Mouse (Mus musculus) embryonic facial prominence, embryonic 10.5 days (tissue): Measurements from ENCODE around the gene Thsd7a. TPM values are rescaled to one million over a fixed set of nuclear protein-coding genes. Genes with fewer than 3 reads are reported as not detected.

Source experiments
- DNase-seq: peaks from one replicate; pipeline ENCODE4 v3.0.0-alpha.2; 2017; ENCODE audit warnings: low spot score
- H3K27ac ChIP-seq: fragments of 300-500 bp; sonication (generic); replicated peaks from 2 replicates; pipeline ENCODE4 v1.5.1; 2016; ENCODE audit warnings: mild to moderate bottlenecking
- H3K27me3 ChIP-seq: fragments of 300-500 bp; sonication (generic); replicated peaks from 2 replicates; pipeline ENCODE4 v1.6.1; 2016; ENCODE audit warnings: low read depth, mild to moderate bottlenecking; ENCODE audit not compliant: poor library complexity, severe bottlenecking
- H3K36me3 ChIP-seq: fragments of 300-500 bp; sonication (generic); replicated peaks from 2 replicates; pipeline ENCODE4 v1.6.1; 2016; ENCODE audit warnings: mild to moderate bottlenecking, moderate library complexity
- H3K4me1 ChIP-seq: fragments of 300-500 bp; sonication (generic); 2 replicates; pipeline ENCODE4 v1.6.1; 2016
- H3K4me3 ChIP-seq: fragments of 300-500 bp; sonication (generic); 2 replicates; pipeline ENCODE4 v1.5.1; 2016; ENCODE audit warnings: mild to moderate bottlenecking, moderate library complexity
- H3K9me3 ChIP-seq: fragments of 300-500 bp; sonication (generic); 2 replicates; pipeline ENCODE4 v1.6.1; 2016; ENCODE audit warnings: mild to moderate bottlenecking
- WGBS: fragments of 180-500 bp; shearing (Covaris S2); methylation state at CpG from one replicate; pipeline ENCODE4 v1.1.7; 2016; 5-methylcytosine and 5-hydroxymethylcytosine counted together
- polyA plus RNA-seq: library from polyadenylated mRNA; unstranded; fragments of >200 nt; fragmentation: Nextera tagmentation; extraction: Ambion mirVana; gene quantifications from 2 replicates; pipeline ENCODE4 v1.2.1, GENCODE M21; 2016

Gene Thsd7a
- polyA plus RNA-seq, 1 experiment from 2014 or later = 6.1 TPM

DNA sequence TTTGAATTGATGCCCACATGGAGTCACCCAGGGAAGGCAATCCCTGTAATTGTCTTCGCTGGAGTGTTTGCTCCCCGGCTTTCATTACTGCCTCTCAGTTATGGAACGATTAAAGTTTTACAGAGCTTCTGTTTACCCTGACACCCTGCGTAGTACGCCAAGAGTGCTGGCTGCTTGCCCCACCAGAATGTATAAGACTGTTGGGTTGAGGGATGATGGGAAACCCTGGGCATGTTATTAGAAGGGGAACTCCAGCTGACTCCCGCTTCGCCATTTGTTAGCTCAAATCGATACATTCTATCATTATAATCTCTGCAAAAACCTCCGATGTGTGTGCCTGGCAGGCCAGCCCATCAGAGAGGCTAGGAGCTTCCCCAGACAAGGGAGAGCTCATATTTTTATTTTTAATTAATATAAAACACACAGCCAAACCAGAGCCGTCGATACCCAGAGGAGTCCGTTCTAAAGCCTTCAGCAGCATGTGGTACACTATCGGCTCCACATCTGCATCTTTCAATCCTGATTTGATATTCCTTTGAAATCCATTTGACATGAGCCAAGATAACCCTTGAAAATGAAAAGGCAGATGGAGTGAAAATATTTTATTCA lies 142.5 kb downstream of the Thsd7a start:
- Histone ChIP-seq H3K36me3 (no peaks in the 10 kb centered on the region), H3K27ac (no peak overlapping the region), H3K9me3 (no peaks in the 10 kb centered on the region), H3K4me1 (no peaks in the 10 kb centered on the region), H3K27me3 (no peaks in the 10 kb centered on the region), H3K4me3 (no peak overlapping the region)
- no peak for DNase-seq
- WGBS = 95% methylated on average over 13 of the region's 13 CpGs

- Histone ChIP-seq H3K27ac (no peak overlapping the region), H3K36me3 (no peaks in the 10 kb centered on the region), H3K4me3 (no peak overlapping the region), H3K4me1 (no peaks in the 10 kb centered on the region), H3K27me3 (no peaks in the 10 kb centered on the region), H3K9me3 (no peaks in the 10 kb centered on the region)
- WGBS = 30% methylated on average over 2 of the region's 2 CpGs
- DNase-seq = no peak
These were observed 146.3 kb downstream of the Thsd7a start for GRCm38 (mm10) chr6:12602927-12603326.

DNA sequence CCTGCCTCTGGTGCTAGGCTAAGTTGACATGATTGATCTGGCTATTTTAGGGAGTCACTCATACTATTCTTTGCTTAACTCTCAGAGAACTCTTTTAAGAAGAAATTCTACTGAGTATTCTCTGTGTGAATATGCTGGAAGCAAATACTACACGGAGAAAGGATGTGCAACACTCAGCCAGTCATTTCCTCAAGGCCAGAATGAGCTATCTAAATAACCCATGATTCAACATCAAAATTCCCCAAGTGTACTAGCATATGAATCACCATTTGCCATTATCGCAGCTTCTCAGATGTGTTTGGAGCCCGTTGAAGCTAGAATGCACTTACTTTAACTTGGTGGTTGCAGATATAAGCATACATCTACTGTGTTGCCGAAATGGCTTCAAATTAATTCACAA lies 147.0 kb downstream of the Thsd7a start:
- Histone ChIP-seq H3K9me3 (no peaks in the 10 kb centered on the region), H3K4me1 (no peaks in the 10 kb centered on the region), H3K4me3 (no peak overlapping the region), H3K27ac (no peak overlapping the region), H3K27me3 (no peaks in the 10 kb centered on the region), H3K36me3 (no peaks in the 10 kb centered on the region)
- DNase-seq = no peak
- WGBS = 86% methylated on average over 4 of the region's 4 CpGs

- Histone ChIP-seq H3K36me3 (no peaks in the 10 kb centered on the region), H3K27me3 (no peaks in the 10 kb centered on the region)
- 87% methylated on average over 4 of the region's 4 CpGs for whole genome bisulfite sequencing
These were observed 164.8 kb downstream of the Thsd7a start for GRCm38 (mm10) chr6:12584456-12584855.

DNA sequence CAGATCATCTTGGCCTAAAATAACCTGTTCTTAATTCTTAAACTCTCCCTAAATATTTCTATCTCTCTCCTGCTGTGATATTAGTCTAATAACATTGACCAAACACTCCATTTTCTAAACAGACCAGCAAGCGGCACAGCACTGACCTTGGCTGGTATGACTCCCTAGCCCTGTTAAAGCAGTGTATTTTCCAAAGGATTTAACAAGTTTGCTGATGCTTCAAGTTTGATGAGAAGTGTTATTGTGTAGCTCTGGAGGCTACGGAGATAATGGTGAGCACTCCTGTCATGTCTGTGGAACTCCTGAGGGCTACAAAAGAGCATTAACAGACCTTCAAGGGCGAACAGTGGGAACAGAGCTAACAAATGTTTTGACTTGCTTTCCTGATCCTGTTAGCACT lies 168.1 kb downstream of the Thsd7a start:
- no peak for DNase-seq
- 62% methylated on average over 3 of the region's 3 CpGs for WGBS

More at GRCm38 (mm10) chr6:12584456-12584855, 164.8 kb downstream of the Thsd7a start:
- Histone ChIP-seq H3K27ac (no peak overlapping the region), H3K4me3 (no peak overlapping the region), H3K4me1 (no peaks in the 10 kb centered on the region), H3K9me3 (no peaks in the 10 kb centered on the region)
- no peak for DNase-seq

DNA sequence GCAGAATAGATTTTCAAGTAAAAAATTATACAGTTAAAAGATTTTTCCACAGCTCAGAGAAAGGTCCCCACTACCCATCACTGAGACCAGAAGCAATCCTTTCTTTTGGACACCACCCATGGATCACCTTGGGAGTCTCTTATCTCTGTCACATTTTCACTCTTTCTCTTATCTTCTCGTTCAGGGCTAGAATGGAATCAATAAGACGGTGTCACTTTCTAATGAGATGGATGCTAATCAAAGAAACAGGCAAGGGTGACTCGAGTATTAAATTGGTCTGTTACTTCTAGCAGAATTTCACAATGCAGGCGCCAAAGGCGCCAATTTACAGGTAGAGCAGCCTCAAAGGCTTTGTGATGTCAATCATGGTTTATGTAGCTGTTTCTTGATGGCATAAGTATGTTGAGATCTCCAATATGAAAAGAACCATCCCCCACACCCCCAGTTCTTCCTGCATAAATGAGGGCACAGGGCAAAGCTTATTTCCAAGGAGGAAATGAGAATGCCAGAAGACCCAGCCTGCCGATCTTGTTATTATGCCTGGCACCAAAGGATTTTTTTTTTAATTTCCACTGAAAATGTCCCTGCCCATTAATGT lies 173.5 kb downstream of the Thsd7a start:
- 76% methylated on average over 6 of the region's 6 CpGs for WGBS
- H3K9me3 ChIP-seq = no peaks in the 10 kb centered on the region

More for the DNA sequence above, 168.1 kb downstream of the Thsd7a start:
- H3K4me3 ChIP-seq = no peak overlapping the region
- no peaks in the 10 kb centered on the region for H3K27me3 ChIP-seq
- H3K27ac ChIP-seq = no peak overlapping the region
- no peaks in the 10 kb centered on the region for H3K36me3 ChIP-seq
- H3K9me3 ChIP-seq = no peaks in the 10 kb centered on the region
- no peaks in the 10 kb centered on the region for H3K4me1 ChIP-seq

GRCm38 (mm10) chr6:12572202-12572601 lies 177.0 kb downstream of the Thsd7a start:
- Histone ChIP-seq H3K36me3 (no peaks in the 10 kb centered on the region), H3K4me1 (no peaks in the 10 kb centered on the region), H3K27me3 (no peaks in the 10 kb centered on the region), H3K4me3 (no peak overlapping the region), H3K27ac (no peak overlapping the region), H3K9me3 (no peaks in the 10 kb centered on the region)
- DNase-seq = no peak
- WGBS = 85% methylated on average over 5 of the region's 5 CpGs

More for the DNA sequence above, 173.5 kb downstream of the Thsd7a start:
- Histone ChIP-seq H3K27ac (no peak overlapping the region), H3K36me3 (no peaks in the 10 kb centered on the region), H3K4me3 (no peak overlapping the region), H3K4me1 (no peaks in the 10 kb centered on the region), H3K27me3 (no peaks in the 10 kb centered on the region)
- DNase-seq = no peak

DNA sequence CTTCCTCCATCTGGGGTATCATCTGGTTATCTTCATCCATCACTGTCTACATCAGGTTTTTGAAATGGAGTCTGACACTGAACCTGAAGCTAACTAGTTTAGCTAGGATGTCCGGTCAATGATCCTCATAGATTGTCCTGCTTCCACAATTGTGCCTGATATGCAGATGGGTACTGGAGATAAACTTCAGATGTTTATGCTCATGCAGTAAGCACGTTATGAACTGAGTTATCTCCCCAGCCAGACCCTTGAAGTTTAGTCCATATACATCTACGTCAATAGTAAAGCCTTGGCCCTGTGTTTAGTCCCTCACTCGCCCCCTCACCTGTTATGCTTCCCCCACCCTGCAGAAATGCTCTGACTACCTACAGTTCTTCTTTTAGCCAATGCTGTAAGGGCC lies 184.1 kb downstream of the Thsd7a start:
- no peak for DNase-seq
- WGBS = 92% methylated on average over 4 of the region's 4 CpGs
- H3K4me1 ChIP-seq = no peaks in the 10 kb centered on the region

GRCm38 (mm10) chr6:12562336-12562735 lies 186.9 kb downstream of the Thsd7a start:
- no peak overlapping the region for H3K4me3 ChIP-seq
- no peaks in the 10 kb centered on the region for H3K9me3 ChIP-seq
- H3K27me3 ChIP-seq = no peaks in the 10 kb centered on the region
- 84% methylated on average over 3 of the region's 3 CpGs for WGBS
- no peaks in the 10 kb centered on the region for H3K4me1 ChIP-seq
- H3K27ac ChIP-seq = no peak overlapping the region
- no peak for DNase-seq
- H3K36me3 ChIP-seq = no peaks in the 10 kb centered on the region

More for the DNA sequence above, 184.1 kb downstream of the Thsd7a start:
- Histone ChIP-seq H3K36me3 (no peaks in the 10 kb centered on the region), H3K4me3 (no peak overlapping the region), H3K9me3 (no peaks in the 10 kb centered on the region), H3K27ac (no peak overlapping the region), H3K27me3 (no peaks in the 10 kb centered on the region)

GRCm38 (mm10) chr6:12560500-12560899 lies 188.7 kb downstream of the Thsd7a start:
- Histone ChIP-seq H3K27me3 (no peaks in the 10 kb centered on the region), H3K9me3 (no peaks in the 10 kb centered on the region), H3K27ac (no peak overlapping the region), H3K36me3 (no peaks in the 10 kb centered on the region), H3K4me1 (0 out of 2 replicates have a peak, but pooled peaks cover 3% of the 10 kb centered on the region), H3K4me3 (no peak overlapping the region)
- WGBS = 89% methylated on average over 2 of the region's 2 CpGs
- no peak for DNase-seq

- H3K4me1 ChIP-seq = 0 out of 2 replicates have a peak, but pooled peaks cover 3% of the 10 kb centered on the region
- DNase-seq = no peak
- H3K27ac ChIP-seq = no peak overlapping the region
- 0 out of 2 replicates have a peak, but pooled peaks cover 6% of the 10 kb centered on the region for H3K36me3 ChIP-seq
- 89% methylated on average over 32 of the region's 32 CpGs for WGBS
- H3K9me3 ChIP-seq = no peaks in the 10 kb centered on the region
- no peak overlapping the region for H3K4me3 ChIP-seq
- no peaks in the 10 kb centered on the region for H3K27me3 ChIP-seq
These were observed 193.8 kb downstream of the Thsd7a start for GRCm38 (mm10) chr6:12555114-12556099.

GRCm38 (mm10) chr6:12551176-12551575 lies 198.0 kb downstream of the Thsd7a start:
- 68% methylated on average over 3 of the region's 3 CpGs for WGBS
- 0 out of 2 replicates have a peak, but pooled peaks cover 3% of the 10 kb centered on the region for H3K4me1 ChIP-seq
- no peak overlapping the region for H3K27ac ChIP-seq
- no peak overlapping the region for H3K4me3 ChIP-seq
- H3K27me3 ChIP-seq = no peaks in the 10 kb centered on the region
- H3K36me3 ChIP-seq = 0 out of 2 replicates have a peak, but pooled peaks cover 6% of the 10 kb centered on the region
- H3K9me3 ChIP-seq = no peaks in the 10 kb centered on the region
- no peak for DNase-seq
